ENCODE assay signal across 9 mouse cellular contexts in the genomic region with DNA sequence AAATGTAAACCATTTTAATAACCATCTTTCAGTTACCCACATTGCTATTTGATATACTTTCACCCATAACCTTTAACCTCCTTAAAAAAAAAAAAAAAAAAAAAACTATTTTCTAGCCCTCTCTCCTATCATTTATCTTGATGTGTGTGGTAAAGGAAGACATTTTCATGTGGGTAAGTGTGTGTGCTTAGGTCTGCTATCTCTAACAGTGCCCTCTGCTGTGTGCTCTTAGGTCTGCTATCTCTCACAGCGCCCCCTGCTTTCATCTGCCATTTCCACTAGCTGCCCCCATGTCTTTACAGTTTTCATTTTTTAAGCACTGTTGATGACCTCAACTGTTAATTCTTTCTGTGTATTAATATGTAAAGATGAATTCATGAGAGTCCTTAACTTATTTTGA.
A peak's percentile ranks its signal among the peaks of the same experiment; 100 is the strongest.
DNase-seq lines count a peak whose midpoint lies in the region; ATAC-seq lines count a peak whose summit lies in the region.
"Had no signal": no experiment of that assay in that cellular context is flagged by ENCODE, and none has a peak within 500 bp of the region (broad histone marks: within the 10 kb centered on the region; RNA-seq: fewer than 3 reads in every experiment).

No protein-coding gene starts in this region.

- H3K9me3 ChIP-seq in forebrain, embryonic 15.5 days = no peaks in the 10 kb centered on the region

- H3K27ac ChIP-seq in forebrain, embryonic 15.5 days (replicated peaks) = no peak overlapping the region

- 75% methylated on average over 1 of the region's 1 CpGs for WGBS in forebrain, embryonic 15.5 days

- no peak for ATAC-seq in forebrain, embryonic 15.5 days (replicated peaks)

- H3K36me3 ChIP-seq in splenic B cell, adult 2 months (ENCODE audit: control insufficient read depth, insufficient read depth, low read length, poor library complexity, severe bottlenecking) = peaks cover 17% of the 10 kb centered on the region
- peaks cover 21% of the 10 kb centered on the region; the same call in 1 of the 2 replicates for H3K36me3 ChIP-seq in forebrain, embryonic 15.5 days

- no peak overlapping the region for H3K9ac ChIP-seq in forebrain, embryonic 15.5 days (replicated peaks)

- no peak overlapping the region for H3K4me3 ChIP-seq in forebrain, embryonic 15.5 days
- H3K4me3 ChIP-seq: erythroblast, embryonic 14.5 days had no signal

- peak; percentile 10 to 37 for DNase-seq in adrenal gland, postnatal 36 days
- no peak for DNase-seq in adrenal gland, adult 18-20 months (ENCODE audit: low spot score in 2 of 2)
- DNase-seq in left cerebral cortex, postnatal 4 days = peak; percentile 24
- DNase-seq in left cerebral cortex, adult 8-10 months (ENCODE audit: low spot score in 2 of 2) = no peak
- DNase-seq in fibroblast of lung, adult 2 months (ENCODE audit: low read depth) = peak; percentile 8
- DNase-seq in splenic B cell, adult 2 months (ENCODE audit: low read depth, low spot score) = peak; percentile 65
- no peak for DNase-seq in ovary, postnatal 14 days (ENCODE audit: low spot score)

- no peak overlapping the region for H3K4me2 ChIP-seq in forebrain, embryonic 15.5 days (replicated peaks)

- no peaks in the 10 kb centered on the region for H3K27me3 ChIP-seq in splenic B cell, adult 2 months (ENCODE audit: control insufficient read depth, insufficient read depth, low read length, poor library complexity, severe bottlenecking)
- no peaks in the 10 kb centered on the region for H3K27me3 ChIP-seq in forebrain, embryonic 15.5 days

- intact Hi-C loops in left cerebral cortex, postnatal 4 days (cut with DNase I) = no loop called here

- no peaks in the 10 kb centered on the region for H3K4me1 ChIP-seq in forebrain, embryonic 15.5 days

Comparison
In these comparisons a context has a peak if more than half of its experiments do, and no peak if none do; other contexts are left out.
1. DNase-seq: peak in adrenal gland, postnatal 36 days (2 of 2), left cerebral cortex, postnatal 4 days (single experiment), fibroblast of lung, adult 2 months (single experiment) and splenic B cell, adult 2 months (single experiment); none in adrenal gland, adult 18-20 months (0 of 2), left cerebral cortex, adult 8-10 months (0 of 2) and ovary, postnatal 14 days (single experiment).